Mouse (Mus musculus): ENCODE results near the gene Pla2g4c. TPM values are rescaled to one million over a fixed set of nuclear protein-coding genes. Genes with fewer than 3 reads are reported as not detected.
A peak's percentile ranks its signal among the peaks of the same experiment; 100 is the strongest.
"Not testable (repeated sequence)": the region's sequence is repeated elsewhere in the genome, so short reads cannot be mapped to it uniquely, and the experiment has no call there.

The Pla2g4c gene
- 1.9 and 3.1 TPM in 2 replicates for polyA plus RNA-seq (2014; fragmentation: Nextera tagmentation; extraction: Ambion mirVana)

- H3K36me3 ChIP-seq (ENCODE audit: control insufficient read depth, insufficient read depth, low read length) = no peaks in the 10 kb centered on the region
- 90% methylated on average over 2 of the region's 2 CpGs for WGBS
- no peak for ATAC-seq (replicated peaks; ENCODE audit: low FRiP score)
These were observed at the start of gene Pla2g4c for GRCm38 (mm10) chr7:13324316-13324715. Gene Pla2g4c (plus strand): TSS chr7:13324655.

GRCm38 (mm10) chr7:13277081-13277480, 47.4 kb upstream of the Pla2g4c start, which contains the start of gene Lig1:
Gene Lig1 (plus strand): TSS chr7:13277283.
- WGBS = 97% methylated on average over 16 of the region's 16 CpGs
- H3K27me3 ChIP-seq (ENCODE audit: control insufficient read depth, insufficient read depth, low read length) = no peaks in the 10 kb centered on the region
- H3K36me3 ChIP-seq (ENCODE audit: control insufficient read depth, insufficient read depth, low read length) = peaks cover 5% of the 10 kb centered on the region
- peak within 1 kb of the TSS; percentile 58 for H3K4me3 ChIP-seq (ENCODE audit: low read depth, low read length)
- no peaks in the 10 kb centered on the region for H3K9me3 ChIP-seq (ENCODE audit: control insufficient read depth, low read length)
- peak within 1 kb of the TSS; percentile 79 for H3K27ac ChIP-seq (ENCODE audit: low read depth, low read length)
- DNase-seq (ENCODE audit: low spot score) (no peak), ATAC-seq (replicated peaks; ENCODE audit: low FRiP score) (no peak)
- H3K4me2 ChIP-seq (ENCODE audit: low read depth, low read length, severe bottlenecking) = peak within 1 kb of the TSS; percentile 66
- peak within 1 kb of the TSS; percentile 77 for H3K9ac ChIP-seq (ENCODE audit: low read length)
- H3K4me1 ChIP-seq (replicated peaks; ENCODE audit: control insufficient read depth, insufficient read depth, low read length) = peaks cover 3% of the 10 kb centered on the region; the same call in 1 of the 2 replicates

More at GRCm38 (mm10) chr7:13324316-13324715, at the start of gene Pla2g4c:
- no peak within 1 kb of the TSS for H3K9ac ChIP-seq (ENCODE audit: low read length)
- no peaks in the 10 kb centered on the region for H3K4me1 ChIP-seq (replicated peaks; ENCODE audit: control insufficient read depth, insufficient read depth, low read length)
- H3K9me3 ChIP-seq (ENCODE audit: control insufficient read depth, low read length) = no peaks in the 10 kb centered on the region
- no peak within 1 kb of the TSS for H3K27ac ChIP-seq (ENCODE audit: low read depth, low read length)
- no peak within 1 kb of the TSS for H3K4me2 ChIP-seq (ENCODE audit: low read depth, low read length, severe bottlenecking)
- H3K27me3 ChIP-seq (ENCODE audit: control insufficient read depth, insufficient read depth, low read length) = no peaks in the 10 kb centered on the region
- no peak for DNase-seq (ENCODE audit: low spot score)
- no peak within 1 kb of the TSS for H3K4me3 ChIP-seq (ENCODE audit: low read depth, low read length)

GRCm38 (mm10) chr7:13277833-13278232, 46.6 kb upstream of the Pla2g4c start:
- H3K36me3 ChIP-seq (ENCODE audit: control insufficient read depth, insufficient read depth, low read length) = peaks cover 5% of the 10 kb centered on the region
- H3K4me2 ChIP-seq (ENCODE audit: low read depth, low read length, severe bottlenecking) = peak overlapping the region; percentile 66
- peak overlapping the region; percentile 77 for H3K9ac ChIP-seq (ENCODE audit: low read length)
- 36% methylated on average over 2 of the region's 2 CpGs for WGBS
- H3K9me3 ChIP-seq (ENCODE audit: control insufficient read depth, low read length) = no peaks in the 10 kb centered on the region
- peak; percentile 1 for ATAC-seq (replicated peaks; ENCODE audit: low FRiP score)
- H3K27ac ChIP-seq (ENCODE audit: low read depth, low read length) = peak overlapping the region; percentile 79
- no peak for DNase-seq (ENCODE audit: low spot score)
- H3K4me1 ChIP-seq (replicated peaks; ENCODE audit: control insufficient read depth, insufficient read depth, low read length) = peaks cover 3% of the 10 kb centered on the region; the same call in 1 of the 2 replicates
- no peaks in the 10 kb centered on the region for H3K27me3 ChIP-seq (ENCODE audit: control insufficient read depth, insufficient read depth, low read length)
- peak overlapping the region; percentile 58 for H3K4me3 ChIP-seq (ENCODE audit: low read depth, low read length)

GRCm38 (mm10) chr7:13278308-13278891, 46.1 kb upstream of the Pla2g4c start, which contains the start of gene Zswim9:
Gene Zswim9 (minus strand): TSS chr7:13278721.
- Histone ChIP-seq H3K4me3 (ENCODE audit: low read depth, low read length) (peak within 1 kb of the TSS; percentile 58), H3K27ac (ENCODE audit: low read depth, low read length) (peak within 1 kb of the TSS; percentile 79), H3K9ac (ENCODE audit: low read length) (peak within 1 kb of the TSS; percentile 77), H3K27me3 (ENCODE audit: control insufficient read depth, insufficient read depth, low read length) (no peaks in the 10 kb centered on the region), H3K36me3 (ENCODE audit: control insufficient read depth, insufficient read depth, low read length) (peaks cover 5% of the 10 kb centered on the region), H3K4me2 (ENCODE audit: low read depth, low read length, severe bottlenecking) (peak within 1 kb of the TSS; percentile 66), H3K9me3 (ENCODE audit: control insufficient read depth, low read length) (no peaks in the 10 kb centered on the region), H3K4me1 (replicated peaks; ENCODE audit: control insufficient read depth, insufficient read depth, low read length) (peaks cover 3% of the 10 kb centered on the region; the same call in 1 of the 2 replicates)
- DNase-seq (ENCODE audit: low spot score) (peak; percentile 96), ATAC-seq (replicated peaks; ENCODE audit: low FRiP score) (peak; percentile 97)
- under 1% methylated on average over 38 of the region's 39 CpGs for WGBS

- H3K4me2 ChIP-seq (ENCODE audit: low read depth, low read length, severe bottlenecking) = peak overlapping the region; percentile 66; the same call in 1 of the 2 replicates
- not testable (repeated sequence) for H3K36me3 ChIP-seq (ENCODE audit: control insufficient read depth, insufficient read depth, low read length); H3K27me3 ChIP-seq (ENCODE audit: control insufficient read depth, insufficient read depth, low read length); H3K9me3 ChIP-seq (ENCODE audit: control insufficient read depth, low read length); H3K4me1 ChIP-seq (replicated peaks; ENCODE audit: control insufficient read depth, insufficient read depth, low read length); DNase-seq (ENCODE audit: low spot score)
- peak overlapping the region; percentile 58 for H3K4me3 ChIP-seq (ENCODE audit: low read depth, low read length)
- peak; percentile 73 for ATAC-seq (replicated peaks; ENCODE audit: low FRiP score)
- H3K9ac ChIP-seq (ENCODE audit: low read length) = peak overlapping the region; percentile 77; the same call in 1 of the 2 replicates
- peak overlapping the region; percentile 79; the same call in 1 of the 2 replicates for H3K27ac ChIP-seq (ENCODE audit: low read depth, low read length)
- WGBS = under 1% methylated on average over 11 of the region's 29 CpGs
These were observed 45.5 kb upstream of the Pla2g4c start for GRCm38 (mm10) chr7:13278957-13279356.

- no peak overlapping the region for H3K27ac ChIP-seq (ENCODE audit: low read depth, low read length)
- no peaks in the 10 kb centered on the region for H3K4me1 ChIP-seq (replicated peaks; ENCODE audit: control insufficient read depth, insufficient read depth, low read length)
- no peak for DNase-seq (ENCODE audit: low spot score)
- 42% methylated on average over 5 of the region's 5 CpGs for WGBS
- peak; percentile 49; the same call in 1 of the 2 replicates for ATAC-seq (replicated peaks; ENCODE audit: low FRiP score)
- H3K4me3 ChIP-seq (ENCODE audit: low read depth, low read length) = no peak overlapping the region
- peaks cover 6% of the 10 kb centered on the region; the same call in 1 of the 2 replicates for H3K36me3 ChIP-seq (ENCODE audit: control insufficient read depth, insufficient read depth, low read length)
- H3K4me2 ChIP-seq (ENCODE audit: low read depth, low read length, severe bottlenecking) = no peak overlapping the region
- no peaks in the 10 kb centered on the region for H3K27me3 ChIP-seq (ENCODE audit: control insufficient read depth, insufficient read depth, low read length)
- no peaks in the 10 kb centered on the region for H3K9me3 ChIP-seq (ENCODE audit: control insufficient read depth, low read length)
- H3K9ac ChIP-seq (ENCODE audit: low read length) = no peak overlapping the region
These were observed 35.8 kb upstream of the Pla2g4c start for GRCm38 (mm10) chr7:13288621-13289020.

- H3K27me3 ChIP-seq (ENCODE audit: control insufficient read depth, insufficient read depth, low read length) = no peaks in the 10 kb centered on the region
- H3K4me3 ChIP-seq (ENCODE audit: low read depth, low read length) = no peak overlapping the region
- no peaks in the 10 kb centered on the region for H3K9me3 ChIP-seq (ENCODE audit: control insufficient read depth, low read length)
- H3K36me3 ChIP-seq (ENCODE audit: control insufficient read depth, insufficient read depth, low read length) = peaks cover 9% of the 10 kb centered on the region; the same call in 1 of the 2 replicates
- H3K9ac ChIP-seq (ENCODE audit: low read length) = no peak overlapping the region
- no peaks in the 10 kb centered on the region for H3K4me1 ChIP-seq (replicated peaks; ENCODE audit: control insufficient read depth, insufficient read depth, low read length)
- no peak for ATAC-seq (replicated peaks; ENCODE audit: low FRiP score)
- WGBS = 96% methylated on average over 1 of the region's 1 CpGs
- DNase-seq (ENCODE audit: low spot score) = no peak
- no peak overlapping the region for H3K4me2 ChIP-seq (ENCODE audit: low read depth, low read length, severe bottlenecking)
- H3K27ac ChIP-seq (ENCODE audit: low read depth, low read length) = no peak overlapping the region
These were observed 34.3 kb upstream of the Pla2g4c start for GRCm38 (mm10) chr7:13290041-13290675.

- Histone ChIP-seq H3K27ac (ENCODE audit: low read depth, low read length) (no peak overlapping the region), H3K4me3 (ENCODE audit: low read depth, low read length) (no peak overlapping the region), H3K4me2 (ENCODE audit: low read depth, low read length, severe bottlenecking) (no peak overlapping the region), H3K36me3 (ENCODE audit: control insufficient read depth, insufficient read depth, low read length) (peaks cover 17% of the 10 kb centered on the region), H3K9me3 (ENCODE audit: control insufficient read depth, low read length) (no peaks in the 10 kb centered on the region), H3K27me3 (ENCODE audit: control insufficient read depth, insufficient read depth, low read length) (no peaks in the 10 kb centered on the region), H3K9ac (ENCODE audit: low read length) (no peak overlapping the region), H3K4me1 (replicated peaks; ENCODE audit: control insufficient read depth, insufficient read depth, low read length) (no peaks in the 10 kb centered on the region)
- no peak for ATAC-seq (replicated peaks; ENCODE audit: low FRiP score)
- DNase-seq (ENCODE audit: low spot score) = no peak
- 96% methylated on average over 2 of the region's 2 CpGs for WGBS
These were observed 33.1 kb upstream of the Pla2g4c start for GRCm38 (mm10) chr7:13291370-13291769.
